31 mouse cellular contexts compared by ENCODE assay signal in the genomic region with DNA sequence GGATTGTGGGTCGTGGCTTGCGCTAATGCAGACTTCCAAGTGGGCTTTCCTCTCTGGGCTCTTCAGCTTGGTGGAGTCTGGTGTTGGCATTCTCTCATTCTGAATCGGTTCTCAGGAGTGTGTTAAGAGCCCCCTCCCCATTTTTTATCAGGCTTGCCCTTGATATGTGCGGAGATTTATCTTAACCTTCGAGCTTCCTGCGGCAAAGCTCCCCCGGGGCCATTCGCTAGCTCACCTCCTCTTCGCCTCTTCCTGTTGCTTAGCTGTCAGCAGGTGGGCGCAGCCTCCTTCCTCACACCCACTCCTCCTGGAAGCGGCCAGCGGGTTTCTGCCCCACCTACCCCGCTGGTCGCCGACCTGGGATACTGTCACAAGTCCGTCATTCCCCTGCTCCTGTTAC. TPM values are rescaled to one million over a fixed set of nuclear protein-coding genes. Genes with fewer than 3 reads are reported as not detected.
DNase-seq lines count a peak whose midpoint lies in the region; ATAC-seq and TF ChIP-seq lines count a peak whose summit lies in the region.
"Had no signal": no experiment of that assay in that cellular context is flagged by ENCODE, and none has a peak within 500 bp of the region (broad histone marks: within the 10 kb centered on the region; RNA-seq: fewer than 3 reads in every experiment).

No protein-coding gene starts in this region.

- peak overlapping the region; percentile 9; the same call in 1 of the 2 replicates for H3K4me2 ChIP-seq in heart, embryonic 15.5 days
- no peak overlapping the region for H3K4me2 ChIP-seq in midbrain, embryonic 11.5 days
- no peak overlapping the region for H3K4me2 ChIP-seq in midbrain, postnatal 0 days (ENCODE audit: low read depth, low read length, poor library complexity, severe bottlenecking)
- H3K4me2 ChIP-seq: forebrain, embryonic 12.5 days; hindbrain, embryonic 15.5 days; kidney, embryonic 15.5 days; liver, embryonic 12.5 days; lung, embryonic 14.5 days had no signal

- no peak overlapping the region for H3K4me3 ChIP-seq in heart, embryonic 15.5 days
- H3K4me3 ChIP-seq in midbrain, embryonic 11.5 days (ENCODE audit: low read depth, low read length): no peak overlapping the region
- no peak overlapping the region for H3K4me3 ChIP-seq in midbrain, postnatal 0 days (ENCODE audit: low read depth, low read length)
- H3K4me3 ChIP-seq: forebrain, embryonic 12.5 days; gastrocnemius, adult 2 months; hindbrain, embryonic 15.5 days; kidney, embryonic 15.5 days; left cerebral cortex, adult 2 months; liver, embryonic 12.5 days; myocyte had no signal

- peaks cover 73% of the 10 kb centered on the region for H3K27me3 ChIP-seq in heart, embryonic 15.5 days
- peaks cover 62% of the 10 kb centered on the region for H3K27me3 ChIP-seq in midbrain, embryonic 11.5 days (ENCODE audit: control insufficient read depth, insufficient read depth, low read length)
- peaks cover 64% of the 10 kb centered on the region for H3K27me3 ChIP-seq in midbrain, postnatal 0 days (ENCODE audit: insufficient read depth, low read length)

- no peak for TF ChIP-seq CTCF in midbrain, postnatal 0 days (IDR thresholded peaks at IDR 0.05)

- no peak for ATAC-seq in heart, embryonic 15.5 days (replicated peaks; ENCODE audit: insufficient number of reproducible peaks, insufficient read depth, low FRiP score, low read depth)
- ATAC-seq in midbrain, embryonic 11.5 days (ENCODE audit: low FRiP score): no peak
- ATAC-seq in midbrain, postnatal 0 days (ENCODE audit: low FRiP score): no peak
- ATAC-seq: intestine, postnatal 0 days; liver, embryonic 12.5 days had no signal

- intact Hi-C loops in heart, postnatal 36 days (cut with DNase I): no loop called here

- no peak overlapping the region for H3K9ac ChIP-seq in heart, embryonic 15.5 days
- H3K9ac ChIP-seq in midbrain, embryonic 11.5 days (ENCODE audit: low read length): no peak overlapping the region
- H3K9ac ChIP-seq in midbrain, postnatal 0 days (replicated peaks; ENCODE audit: low read length, poor library complexity, severe bottlenecking): no peak overlapping the region
- H3K9ac ChIP-seq: forebrain, embryonic 12.5 days; hindbrain, embryonic 15.5 days; kidney, embryonic 15.5 days; liver, embryonic 12.5 days; lung, embryonic 14.5 days had no signal

- H3K36me3 ChIP-seq in heart, embryonic 15.5 days: no peaks in the 10 kb centered on the region
- H3K36me3 ChIP-seq in midbrain, embryonic 11.5 days (ENCODE audit: control insufficient read depth, insufficient read depth, low read length): no peaks in the 10 kb centered on the region
- no peaks in the 10 kb centered on the region for H3K36me3 ChIP-seq in midbrain, postnatal 0 days (ENCODE audit: insufficient read depth, low read length)
- H3K36me3 ChIP-seq: embryonic facial prominence, embryonic 10.5 days; forebrain, embryonic 12.5 days; G1E; hindbrain, embryonic 15.5 days; kidney, embryonic 15.5 days; liver, embryonic 12.5 days had no signal

- no peak overlapping the region for H3K27ac ChIP-seq in heart, embryonic 15.5 days
- no peak overlapping the region for H3K27ac ChIP-seq in midbrain, embryonic 11.5 days (ENCODE audit: low read depth, low read length)
- H3K27ac ChIP-seq in midbrain, postnatal 0 days (ENCODE audit: low read depth, low read length): no peak overlapping the region
- H3K27ac ChIP-seq: embryonic facial prominence, embryonic 10.5 days; forebrain, embryonic 12.5 days; gastrocnemius, adult 2 months; hindbrain, embryonic 15.5 days; kidney, embryonic 15.5 days; left cerebral cortex, adult 2 months; liver, embryonic 12.5 days; stomach, postnatal 0 days had no signal

- DNase-seq in heart, postnatal 36 days: no peak
- peak; percentile 90 for DNase-seq in midbrain, embryonic 11.5 days (ENCODE audit: low spot score, missing footprints)
- DNase-seq in midbrain, postnatal 0 days (ENCODE audit: low spot score): no peak
- DNase-seq in ZHBTc4 (ENCODE audit: low read depth, low spot score): peak; percentile 42
- DNase-seq in ovary, postnatal 10 days (ENCODE audit: low spot score): no peak
- no peak for DNase-seq in spleen, postnatal 14 days (ENCODE audit: low spot score in 2 of 2)
- DNase-seq: adrenal gland, postnatal 25 days; cerebellum, adult 11-12 months; cerebellum, postnatal 36 days; gastrocnemius, adult 2 months; kidney, postnatal 4 days; layer of hippocampus, adult 9-11 months; left cerebral cortex, postnatal 4 days; lung, embryonic 14.5 days; lung, postnatal 36 days; right cerebral cortex, postnatal 25 days had no signal

- peaks cover 22% of the 10 kb centered on the region for H3K4me1 ChIP-seq in heart, embryonic 15.5 days (replicated peaks)
- H3K4me1 ChIP-seq in midbrain, embryonic 11.5 days (ENCODE audit: control insufficient read depth, insufficient read depth, low read length): peaks cover 13% of the 10 kb centered on the region
- H3K4me1 ChIP-seq in midbrain, postnatal 0 days (ENCODE audit: insufficient read depth, low read length): peaks cover 9% of the 10 kb centered on the region; the same call in 1 of the 2 replicates

- whole genome bisulfite sequencing in heart, embryonic 15.5 days: 2% methylated on average over 16 of the region's 16 CpGs
- WGBS in midbrain, embryonic 11.5 days: 2% methylated on average over 16 of the region's 16 CpGs
- WGBS in midbrain, postnatal 0 days: 1% methylated on average over 16 of the region's 16 CpGs

- no peaks in the 10 kb centered on the region for H3K9me3 ChIP-seq in heart, embryonic 15.5 days (replicated peaks)
- H3K9me3 ChIP-seq in midbrain, embryonic 11.5 days (ENCODE audit: control insufficient read depth, low read length): no peaks in the 10 kb centered on the region
- H3K9me3 ChIP-seq in midbrain, postnatal 0 days (ENCODE audit: low read length): no peaks in the 10 kb centered on the region
- H3K9me3 ChIP-seq: embryonic facial prominence, embryonic 10.5 days; forebrain, embryonic 12.5 days; G1E; hindbrain, embryonic 15.5 days; kidney, embryonic 15.5 days; liver, embryonic 12.5 days had no signal

RNA-seq across cellular contexts. Expression of a gene that starts 4.8 kb away (rescaled TPM):
- polyA plus RNA-seq in heart, embryonic 15.5 days (2015; fragmentation: Nextera tagmentation; extraction: Ambion mirVana): 0.40 and 0.55 TPM in 2 replicates
- total RNA-seq in heart, postnatal 36 days (2021): not detected
- 0.93 and 1.3 TPM in 2 replicates for polyA plus RNA-seq in midbrain, embryonic 11.5 days (2014; fragmentation: Nextera tagmentation; extraction: Ambion mirVana)
- total RNA-seq in midbrain, postnatal 0 days (2014; rRNA removed): 0.11 and 1.9 TPM in 2 replicates
- 0.25 and 0.35 TPM in 2 replicates for polyA plus RNA-seq in midbrain, postnatal 0 days (2015; fragmentation: Nextera tagmentation; extraction: Ambion mirVana)
- total RNA-seq: adrenal gland, postnatal 25 days; gastrocnemius, adult 2 months; granulocyte monocyte progenitor cell, adult 5-6 weeks; left cerebral cortex, adult 2 months; megakaryocyte-erythroid progenitor cell, adult 5-6 weeks; neutrophil, adult 5-6 weeks had no signal
- polyA plus RNA-seq: C2C12; G1E; liver, embryonic 12.5 days; stomach, postnatal 0 days had no signal

Comparison
In these comparisons a context has a peak if more than half of its experiments do, and no peak if none do; other contexts are left out.
1. DNase-seq: peak in midbrain, embryonic 11.5 days (single experiment) and ZHBTc4 (single experiment); none in heart, postnatal 36 days (0 of 2), midbrain, postnatal 0 days (single experiment), ovary, postnatal 10 days (single experiment) and spleen, postnatal 14 days (0 of 2).